Mouse (Mus musculus): ENCODE data around the gene E130114P18Rik.

The E130114P18Rik gene

DNA sequence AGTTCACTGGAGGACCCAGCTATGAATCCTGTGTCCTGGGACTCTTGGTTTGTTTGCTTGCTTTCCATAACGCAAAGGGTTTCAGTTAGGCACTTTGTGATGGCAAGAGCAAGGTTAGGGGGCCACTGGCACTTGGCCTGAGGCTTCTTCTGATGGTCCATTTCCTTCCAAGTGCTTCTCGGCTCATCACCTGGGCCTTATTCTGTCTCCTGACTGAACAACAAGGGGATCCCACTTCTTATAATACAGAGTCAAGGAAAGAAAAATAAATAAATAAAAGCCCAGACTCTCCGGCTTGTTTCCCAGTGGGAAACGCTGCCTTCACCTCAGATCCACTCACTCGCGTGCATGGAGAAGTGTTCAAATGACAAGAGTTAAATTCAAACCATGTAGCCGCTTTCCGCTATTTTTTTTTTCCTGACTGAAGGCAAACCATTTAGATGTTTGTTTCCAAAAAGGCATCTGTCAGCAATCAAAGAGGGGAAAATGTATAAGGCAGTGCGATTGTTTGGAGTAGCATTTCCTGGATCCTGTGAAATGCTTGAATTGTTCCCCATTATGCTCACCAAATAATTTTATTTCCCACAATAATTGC is 199.2 kb downstream of the E130114P18Rik start:
- intact Hi-C loops (cut with DNase I): no loop called here

DNA sequence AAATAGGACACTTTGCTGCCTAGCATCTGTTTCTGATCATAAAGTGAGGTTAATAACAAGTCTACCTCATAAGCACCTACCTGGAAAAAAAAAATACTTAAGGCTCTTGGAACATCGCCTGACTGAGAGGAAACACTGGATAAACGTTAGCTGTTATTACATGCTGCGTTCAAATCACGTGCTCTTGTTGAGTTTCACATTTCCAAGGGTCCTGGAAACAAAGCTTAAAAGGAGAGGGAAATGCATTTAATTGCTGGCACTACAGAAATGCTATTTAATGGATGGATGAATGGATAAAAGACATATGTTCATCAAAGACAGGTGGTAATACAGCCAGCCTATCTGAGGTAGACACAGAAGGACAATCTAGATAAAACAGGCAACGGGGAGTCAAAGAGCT is 200.4 kb downstream of the E130114P18Rik start:
- intact Hi-C loops (cut with DNase I): no loop called here

DNA sequence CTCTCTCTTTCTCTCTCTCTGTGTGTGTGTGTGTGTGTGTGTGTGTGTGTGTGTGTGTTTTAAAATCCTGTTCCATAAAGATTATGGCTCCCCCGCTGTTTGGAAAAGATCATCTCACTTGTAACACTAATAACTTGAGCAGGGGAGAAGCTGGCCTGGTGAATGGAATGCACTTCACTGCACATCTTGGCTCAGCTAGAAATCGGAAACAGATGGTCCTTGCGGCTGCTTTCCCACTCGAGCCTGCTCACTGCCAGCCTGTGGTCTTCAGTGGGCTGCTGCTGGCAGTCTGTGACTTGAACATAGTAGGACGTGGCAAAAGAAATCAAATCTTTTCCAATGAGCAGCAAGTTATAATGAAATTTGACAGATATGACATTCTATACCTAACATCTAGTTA is 202.4 kb downstream of the E130114P18Rik start:
- intact Hi-C loops (cut with DNase I): no loop called here

DNA sequence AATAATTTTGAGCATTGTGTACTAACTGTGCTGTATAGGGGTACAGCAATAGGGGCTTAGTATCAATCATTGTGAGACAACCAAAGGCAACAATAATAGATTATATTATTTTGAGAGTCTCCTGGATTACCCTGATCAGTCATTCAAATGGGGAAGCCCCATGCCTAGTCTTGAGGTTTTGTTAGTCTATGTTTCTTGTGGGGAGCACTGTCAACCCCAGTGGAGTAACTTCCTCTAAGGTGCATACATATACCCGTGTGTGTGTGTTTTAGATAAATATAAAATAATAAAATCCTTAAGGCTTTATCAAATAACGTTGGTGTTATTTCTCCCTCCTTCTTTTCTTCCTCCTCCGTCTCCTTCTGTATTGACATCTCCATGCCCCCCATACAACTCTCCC is 208.6 kb downstream of the E130114P18Rik start:
- intact Hi-C loops (cut with DNase I): loop anchor here (5.0 to 10.0 kb wide), 3 partner anchors 535 to 753 kb away; no protein-coding TSS in a partner anchor

DNA sequence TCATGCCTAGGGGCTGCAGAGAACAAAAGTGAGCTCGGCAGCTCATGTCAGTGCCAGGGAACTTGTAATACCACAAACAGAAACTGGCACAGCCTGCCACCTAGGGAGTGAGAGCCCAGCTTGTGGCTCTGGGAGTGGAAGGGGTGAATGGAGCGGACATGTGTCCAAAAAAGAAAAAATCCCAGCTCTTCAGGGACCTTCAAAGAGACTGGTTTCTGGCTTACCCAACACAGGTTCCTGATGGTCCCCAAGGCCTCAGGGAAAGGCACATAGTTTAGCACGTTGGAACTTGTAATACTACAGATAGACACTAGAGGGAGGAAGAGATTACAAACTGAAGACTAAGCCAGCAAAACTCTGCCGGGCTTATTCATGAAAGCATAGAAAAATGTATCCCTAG is 213.2 kb downstream of the E130114P18Rik start:
- intact Hi-C loops (cut with DNase I): loop anchor here (1.0 to 10.0 kb wide), 4 partner anchors 181 to 758 kb away; no protein-coding TSS in a partner anchor

DNA sequence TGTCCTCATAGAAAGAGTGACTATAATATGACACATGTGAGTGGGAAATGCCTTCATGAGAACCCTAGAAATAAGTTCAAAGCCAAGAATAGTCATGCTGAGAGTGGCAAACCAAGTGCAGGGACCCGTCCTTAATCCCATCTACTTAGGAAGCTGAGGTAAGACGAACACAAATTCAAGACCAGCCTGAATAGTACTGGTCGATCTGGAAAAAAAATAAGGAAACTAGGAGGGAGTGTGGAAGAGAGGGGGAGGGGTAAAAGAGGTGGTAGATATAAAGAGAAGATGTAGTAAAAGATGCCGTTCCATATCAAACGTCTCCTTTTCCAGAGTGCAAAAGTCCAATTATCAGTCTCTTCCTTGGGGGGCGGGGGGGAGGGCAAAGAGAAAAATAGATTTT is 213.7 kb downstream of the E130114P18Rik start:
- intact Hi-C loops (cut with DNase I): loop anchor here (10.0 kb wide), 2 partner anchors 541 to 641 kb away; no protein-coding TSS in a partner anchor

DNA sequence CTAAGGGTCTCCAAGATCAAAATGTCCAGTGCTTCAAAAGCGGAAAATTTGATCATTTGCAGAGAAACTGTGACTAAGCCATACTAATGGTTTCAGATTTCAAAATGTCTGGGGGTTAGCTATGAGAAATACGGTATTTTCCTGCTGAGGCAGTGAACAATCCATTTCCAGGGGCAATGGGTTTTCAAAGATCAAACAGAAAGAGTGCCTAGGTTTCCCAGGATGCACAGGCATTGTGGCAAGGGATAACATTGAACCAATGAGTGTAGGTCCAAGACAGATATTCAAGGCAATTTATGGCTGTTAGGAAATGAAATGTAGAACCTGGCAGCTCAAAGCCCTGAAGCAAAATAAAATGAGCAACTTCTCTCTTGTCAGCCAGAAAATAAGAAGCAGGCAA is 220.3 kb downstream of the E130114P18Rik start:
- intact Hi-C loops (cut with DNase I): no loop called here

DNA sequence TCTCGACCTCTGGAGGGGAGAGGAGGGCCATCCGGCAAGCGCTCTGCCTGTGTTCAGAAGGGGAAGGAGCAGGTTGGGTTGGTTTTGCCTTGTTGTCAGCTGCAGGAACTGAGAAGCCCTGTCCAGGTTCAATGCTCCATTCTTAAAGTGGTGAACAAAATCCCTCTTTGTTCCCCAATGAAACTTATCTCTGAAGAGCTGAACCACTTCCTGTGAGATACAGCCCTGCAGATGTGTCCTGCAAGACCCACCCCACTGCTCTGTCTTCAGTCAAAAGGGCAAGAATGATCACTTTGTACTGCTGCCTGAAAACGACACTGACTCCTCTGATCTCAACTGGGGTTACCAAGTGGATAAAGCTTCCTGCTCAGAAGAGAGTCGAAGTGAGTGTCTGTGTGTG is 233.9 kb downstream of the E130114P18Rik start:
- intact Hi-C loops (cut with DNase I): no loop called here

DNA sequence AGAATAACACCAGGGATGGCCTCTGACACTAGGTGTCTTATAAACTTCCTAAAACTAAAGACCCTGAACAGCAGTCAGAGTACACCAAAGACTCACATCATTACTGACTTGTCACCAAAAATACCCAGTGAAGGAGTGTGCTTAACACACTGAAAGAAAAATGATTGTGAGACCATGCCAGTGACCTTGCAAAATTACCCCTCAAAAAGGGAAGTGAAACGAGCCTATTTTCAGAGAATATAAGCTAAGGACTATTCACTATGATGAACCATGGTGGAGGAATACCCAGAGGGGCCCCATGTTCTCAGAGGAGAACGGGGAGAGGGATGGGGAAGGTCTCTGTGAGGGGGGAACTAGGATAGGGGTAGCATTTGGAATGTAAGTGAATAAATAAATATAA is 245.8 kb downstream of the E130114P18Rik start:
- intact Hi-C loops (cut with DNase I): no loop called here

DNA sequence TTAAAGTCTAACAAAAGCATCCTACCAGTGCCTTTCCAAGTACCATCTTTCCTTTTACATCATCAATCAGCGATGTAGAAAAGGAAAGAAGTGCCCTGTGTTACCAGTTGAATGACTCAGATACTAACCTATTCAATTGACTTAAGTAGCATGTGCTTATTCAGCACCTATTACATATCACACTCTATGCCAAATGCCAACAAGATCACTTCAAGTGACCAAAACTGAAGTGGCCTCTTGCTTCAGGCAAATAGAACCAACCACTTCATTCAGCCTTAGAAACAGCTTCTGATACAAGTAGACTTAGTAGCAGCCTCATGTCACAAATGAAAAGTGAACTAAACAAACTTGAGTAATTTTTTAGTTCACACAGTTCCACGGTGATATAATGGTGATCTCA is 249.4 kb downstream of the E130114P18Rik start:
- intact Hi-C loops (cut with DNase I): no loop called here

All from adrenal gland (tissue).